Mouse (Mus musculus): Measurements from ENCODE around the gene Becn1. TPM values are rescaled to one million over a fixed set of nuclear protein-coding genes. Genes with fewer than 3 reads are reported as not detected.
A peak's percentile ranks its signal among the peaks of the same experiment; 100 is the strongest.

The Becn1 gene
- total and polyA plus RNA-seq, 2 experiments from 2014 or later, result 88.2 to 107 TPM

GRCm38 (mm10) chr11:101307744-101308143 is 5.7 kb upstream of the Becn1 start:
- no peaks in the 10 kb centered on the region for H3K27me3 ChIP-seq (ENCODE audit: control insufficient read depth, insufficient read depth, low read length)
- no peak overlapping the region for H3K9ac ChIP-seq (replicated peaks; ENCODE audit: low read depth, low read length)
- no peak overlapping the region for H3K4me2 ChIP-seq (ENCODE audit: low read depth, low read length)
- H3K4me3 ChIP-seq (ENCODE audit: low read depth, low read length), result no peak overlapping the region
- DNase-seq (ENCODE audit: low spot score) (no peak), ATAC-seq (ENCODE audit: insufficient read depth, low read depth) (no peak)
- no peaks in the 10 kb centered on the region for H3K9me3 ChIP-seq (replicated peaks; ENCODE audit: control insufficient read depth, low read length)
- no peaks in the 10 kb centered on the region for H3K36me3 ChIP-seq (replicated peaks; ENCODE audit: control insufficient read depth, insufficient read depth, low read length)
- WGBS, result 22% methylated on average over 5 of the region's 5 CpGs
- H3K4me1 ChIP-seq (ENCODE audit: control insufficient read depth, insufficient read depth), result no peaks in the 10 kb centered on the region
- no peak overlapping the region for H3K27ac ChIP-seq (ENCODE audit: low read depth)
- TF ChIP-seq CTCF (IDR thresholded peaks at IDR 0.05; ENCODE audit: low read depth), result no peak
- TF ChIP-seq EP300 (IDR thresholded peaks at IDR 0.05; ENCODE audit: low read depth), result no peak

GRCm38 (mm10) chr11:101301299-101302003 is 635 bp downstream of the Becn1 start:
- WGBS, result 9% methylated on average over 26 of the region's 26 CpGs
- ATAC-seq (ENCODE audit: insufficient read depth, low read depth), result no peak
- Histone ChIP-seq H3K9me3 (replicated peaks; ENCODE audit: control insufficient read depth, low read length) (no peaks in the 10 kb centered on the region), H3K36me3 (replicated peaks; ENCODE audit: control insufficient read depth, insufficient read depth, low read length) (peaks cover 32% of the 10 kb centered on the region), H3K4me1 (ENCODE audit: control insufficient read depth, insufficient read depth) (peaks cover 11% of the 10 kb centered on the region), H3K27ac (ENCODE audit: low read depth) (peak overlapping the region; percentile 74), H3K9ac (replicated peaks; ENCODE audit: low read depth, low read length) (peak overlapping the region; percentile 91), H3K27me3 (ENCODE audit: control insufficient read depth, insufficient read depth, low read length) (no peaks in the 10 kb centered on the region), H3K4me3 (ENCODE audit: low read depth, low read length) (peak overlapping the region; percentile 93), H3K4me2 (ENCODE audit: low read depth, low read length) (peak overlapping the region; percentile 100)
- no peak for TF ChIP-seq CTCF (IDR thresholded peaks at IDR 0.05; ENCODE audit: low read depth)
- TF ChIP-seq EP300 (IDR thresholded peaks at IDR 0.05; ENCODE audit: low read depth), result no peak
- DNase-seq (ENCODE audit: low spot score), result no peak

- 54% methylated on average over 7 of the region's 7 CpGs for WGBS
- TF ChIP-seq CTCF (IDR thresholded peaks at IDR 0.05; ENCODE audit: low read depth) (no peak), EP300 (IDR thresholded peaks at IDR 0.05; ENCODE audit: low read depth) (no peak)
- H3K27ac ChIP-seq (ENCODE audit: low read depth), result no peak overlapping the region
- DNase-seq (ENCODE audit: low spot score) (no peak), ATAC-seq (ENCODE audit: insufficient read depth, low read depth) (no peak)
- peak overlapping the region; percentile 93 for H3K4me3 ChIP-seq (ENCODE audit: low read depth, low read length)
- H3K4me1 ChIP-seq (ENCODE audit: control insufficient read depth, insufficient read depth), result peaks cover 11% of the 10 kb centered on the region
- H3K9me3 ChIP-seq (replicated peaks; ENCODE audit: control insufficient read depth, low read length), result no peaks in the 10 kb centered on the region
- H3K27me3 ChIP-seq (ENCODE audit: control insufficient read depth, insufficient read depth, low read length), result no peaks in the 10 kb centered on the region
- H3K9ac ChIP-seq (replicated peaks; ENCODE audit: low read depth, low read length), result peak overlapping the region; percentile 91
- H3K4me2 ChIP-seq (ENCODE audit: low read depth, low read length), result peak overlapping the region; percentile 100
- H3K36me3 ChIP-seq (replicated peaks; ENCODE audit: control insufficient read depth, insufficient read depth, low read length), result peaks cover 34% of the 10 kb centered on the region
Observed at GRCm38 (mm10) chr11:101300881-101301280, 1.2 kb downstream of the Becn1 start.

GRCm38 (mm10) chr11:101295191-101295590 is 6.9 kb downstream of the Becn1 start:
- WGBS, result 91% methylated on average over 8 of the region's 8 CpGs
- DNase-seq (ENCODE audit: low spot score) (no peak), ATAC-seq (ENCODE audit: insufficient read depth, low read depth) (no peak)
- TF ChIP-seq CTCF (IDR thresholded peaks at IDR 0.05; ENCODE audit: low read depth) (no peak), EP300 (IDR thresholded peaks at IDR 0.05; ENCODE audit: low read depth) (no peak)
- Histone ChIP-seq H3K4me1 (ENCODE audit: control insufficient read depth, insufficient read depth) (no peaks in the 10 kb centered on the region; the same call in 1 of the 2 replicates), H3K27ac (ENCODE audit: low read depth) (no peak overlapping the region), H3K36me3 (replicated peaks; ENCODE audit: control insufficient read depth, insufficient read depth, low read length) (peaks cover 88% of the 10 kb centered on the region), H3K9me3 (replicated peaks; ENCODE audit: control insufficient read depth, low read length) (no peaks in the 10 kb centered on the region), H3K4me3 (ENCODE audit: low read depth, low read length) (no peak overlapping the region), H3K4me2 (ENCODE audit: low read depth, low read length) (no peak overlapping the region), H3K9ac (replicated peaks; ENCODE audit: low read depth, low read length) (no peak overlapping the region), H3K27me3 (ENCODE audit: control insufficient read depth, insufficient read depth, low read length) (no peaks in the 10 kb centered on the region)

- ATAC-seq (ENCODE audit: insufficient read depth, low read depth), result no peak
- 93% methylated on average over 8 of the region's 8 CpGs for WGBS
Observed at GRCm38 (mm10) chr11:101291231-101291630, 10.9 kb downstream of the Becn1 start.

GRCm38 (mm10) chr11:101287306-101287705 is 14.8 kb downstream of the Becn1 start:
- Histone ChIP-seq H3K4me2 (ENCODE audit: low read depth, low read length) (no peak overlapping the region), H3K27ac (ENCODE audit: low read depth) (no peak overlapping the region), H3K36me3 (replicated peaks; ENCODE audit: control insufficient read depth, insufficient read depth, low read length) (peaks cover 62% of the 10 kb centered on the region), H3K4me1 (ENCODE audit: control insufficient read depth, insufficient read depth) (no peaks in the 10 kb centered on the region), H3K9ac (replicated peaks; ENCODE audit: low read depth, low read length) (no peak overlapping the region), H3K9me3 (replicated peaks; ENCODE audit: control insufficient read depth, low read length) (no peaks in the 10 kb centered on the region), H3K4me3 (ENCODE audit: low read depth, low read length) (no peak overlapping the region), H3K27me3 (ENCODE audit: control insufficient read depth, insufficient read depth, low read length) (no peaks in the 10 kb centered on the region)
- ATAC-seq (ENCODE audit: insufficient read depth, low read depth), result no peak
- no peak for DNase-seq (ENCODE audit: low spot score)
- 77% methylated on average over 9 of the region's 9 CpGs for WGBS
- TF ChIP-seq CTCF (IDR thresholded peaks at IDR 0.05; ENCODE audit: low read depth) (no peak), EP300 (IDR thresholded peaks at IDR 0.05; ENCODE audit: low read depth) (no peak)

More at GRCm38 (mm10) chr11:101291231-101291630, 10.9 kb downstream of the Becn1 start:
- Histone ChIP-seq H3K4me3 (ENCODE audit: low read depth, low read length) (no peak overlapping the region), H3K27ac (ENCODE audit: low read depth) (no peak overlapping the region), H3K27me3 (ENCODE audit: control insufficient read depth, insufficient read depth, low read length) (no peaks in the 10 kb centered on the region), H3K9ac (replicated peaks; ENCODE audit: low read depth, low read length) (no peak overlapping the region), H3K4me1 (ENCODE audit: control insufficient read depth, insufficient read depth) (no peaks in the 10 kb centered on the region), H3K9me3 (replicated peaks; ENCODE audit: control insufficient read depth, low read length) (no peaks in the 10 kb centered on the region), H3K36me3 (replicated peaks; ENCODE audit: control insufficient read depth, insufficient read depth, low read length) (peaks cover 91% of the 10 kb centered on the region), H3K4me2 (ENCODE audit: low read depth, low read length) (no peak overlapping the region)
- TF ChIP-seq CTCF (IDR thresholded peaks at IDR 0.05; ENCODE audit: low read depth) (no peak), EP300 (IDR thresholded peaks at IDR 0.05; ENCODE audit: low read depth) (no peak)
- no peak for DNase-seq (ENCODE audit: low spot score)
